Mouse (Mus musculus): ENCODE data around the gene Ccdc62. TPM values are rescaled to one million over a fixed set of nuclear protein-coding genes. Genes with fewer than 3 reads are reported as not detected.
A peak's percentile ranks its signal among the peaks of the same experiment; 100 is the strongest.

Gene Ccdc62
- polyA plus RNA-seq, 1 experiment from 2014 or later, result 4.9 TPM

- peak; percentile 62 for ATAC-seq
- Histone ChIP-seq H3K9me3 (ENCODE audit: control insufficient read depth, low read length) (no peaks in the 10 kb centered on the region), H3K36me3 (ENCODE audit: control insufficient read depth, insufficient read depth) (peaks cover 6% of the 10 kb centered on the region), H3K27ac (ENCODE audit: low read length) (no peak overlapping the region), H3K27me3 (replicated peaks; ENCODE audit: control insufficient read depth, insufficient read depth, low read length) (no peaks in the 10 kb centered on the region), H3K4me2 (ENCODE audit: low read length) (no peak overlapping the region), H3K9ac (replicated peaks; ENCODE audit: low read depth, low read length) (no peak overlapping the region), H3K4me3 (replicated peaks; ENCODE audit: low read length) (no peak overlapping the region), H3K4me1 (replicated peaks; ENCODE audit: control insufficient read depth, insufficient read depth, low read length) (peaks cover 19% of the 10 kb centered on the region)
- WGBS, result 11% methylated on average over 7 of the region's 7 CpGs
These were observed 70.3 kb downstream of the Ccdc62 start for GRCm38 (mm10) chr5:124000824-124001223.

DNA sequence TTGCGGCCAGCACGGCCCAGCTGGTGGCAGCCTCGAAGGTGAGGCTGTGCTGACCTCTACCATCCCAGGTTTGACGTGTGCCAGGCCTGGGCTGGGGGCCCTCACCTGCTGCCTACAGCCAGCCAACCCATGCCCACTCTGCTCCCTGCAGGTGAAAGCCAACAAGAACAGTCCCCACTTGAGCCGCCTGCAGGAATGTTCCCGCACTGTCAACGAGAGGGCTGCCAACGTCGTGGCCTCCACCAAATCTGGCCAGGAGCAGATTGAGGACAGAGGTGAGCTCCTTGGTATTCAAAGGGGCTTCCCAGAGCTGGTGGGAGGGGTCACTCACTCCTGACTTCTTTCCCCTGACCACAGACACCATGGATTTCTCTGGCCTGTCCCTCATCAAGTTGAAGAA lies 70.8 kb downstream of the Ccdc62 start:
- peak; percentile 3; the same call in 1 of the 2 replicates for ATAC-seq
- Histone ChIP-seq H3K4me3 (replicated peaks; ENCODE audit: low read length) (no peak overlapping the region), H3K4me2 (ENCODE audit: low read length) (no peak overlapping the region), H3K9ac (replicated peaks; ENCODE audit: low read depth, low read length) (no peak overlapping the region), H3K27me3 (replicated peaks; ENCODE audit: control insufficient read depth, insufficient read depth, low read length) (no peaks in the 10 kb centered on the region), H3K4me1 (replicated peaks; ENCODE audit: control insufficient read depth, insufficient read depth, low read length) (peaks cover 19% of the 10 kb centered on the region), H3K9me3 (ENCODE audit: control insufficient read depth, low read length) (no peaks in the 10 kb centered on the region), H3K27ac (ENCODE audit: low read length) (no peak overlapping the region), H3K36me3 (ENCODE audit: control insufficient read depth, insufficient read depth) (peaks cover 11% of the 10 kb centered on the region)
- WGBS, result 63% methylated on average over 9 of the region's 9 CpGs

GRCm38 (mm10) chr5:124002876-124003275 lies 72.4 kb downstream of the Ccdc62 start:
- peak overlapping the region; percentile 17; the same call in 1 of the 2 replicates for H3K27ac ChIP-seq (ENCODE audit: low read length)
- no peak overlapping the region for H3K4me3 ChIP-seq (replicated peaks; ENCODE audit: low read length)
- H3K36me3 ChIP-seq (ENCODE audit: control insufficient read depth, insufficient read depth), result peaks cover 21% of the 10 kb centered on the region
- H3K9me3 ChIP-seq (ENCODE audit: control insufficient read depth, low read length), result no peaks in the 10 kb centered on the region
- no peak for ATAC-seq
- no peak overlapping the region for H3K4me2 ChIP-seq (ENCODE audit: low read length)
- H3K27me3 ChIP-seq (replicated peaks; ENCODE audit: control insufficient read depth, insufficient read depth, low read length), result no peaks in the 10 kb centered on the region
- H3K4me1 ChIP-seq (replicated peaks; ENCODE audit: control insufficient read depth, insufficient read depth, low read length), result peaks cover 6% of the 10 kb centered on the region
- no peak overlapping the region for H3K9ac ChIP-seq (replicated peaks; ENCODE audit: low read depth, low read length)
- WGBS, result 70% methylated on average over 2 of the region's 2 CpGs

GRCm38 (mm10) chr5:124003375-124003774 lies 72.9 kb downstream of the Ccdc62 start:
- Histone ChIP-seq H3K27ac (ENCODE audit: low read length) (no peak overlapping the region), H3K4me3 (replicated peaks; ENCODE audit: low read length) (no peak overlapping the region), H3K4me1 (replicated peaks; ENCODE audit: control insufficient read depth, insufficient read depth, low read length) (peaks cover 5% of the 10 kb centered on the region), H3K4me2 (ENCODE audit: low read length) (no peak overlapping the region), H3K9me3 (ENCODE audit: control insufficient read depth, low read length) (no peaks in the 10 kb centered on the region), H3K9ac (replicated peaks; ENCODE audit: low read depth, low read length) (no peak overlapping the region), H3K27me3 (replicated peaks; ENCODE audit: control insufficient read depth, insufficient read depth, low read length) (no peaks in the 10 kb centered on the region), H3K36me3 (ENCODE audit: control insufficient read depth, insufficient read depth) (peaks cover 26% of the 10 kb centered on the region)
- no peak for ATAC-seq
- 57% methylated on average over 4 of the region's 4 CpGs for WGBS

DNA sequence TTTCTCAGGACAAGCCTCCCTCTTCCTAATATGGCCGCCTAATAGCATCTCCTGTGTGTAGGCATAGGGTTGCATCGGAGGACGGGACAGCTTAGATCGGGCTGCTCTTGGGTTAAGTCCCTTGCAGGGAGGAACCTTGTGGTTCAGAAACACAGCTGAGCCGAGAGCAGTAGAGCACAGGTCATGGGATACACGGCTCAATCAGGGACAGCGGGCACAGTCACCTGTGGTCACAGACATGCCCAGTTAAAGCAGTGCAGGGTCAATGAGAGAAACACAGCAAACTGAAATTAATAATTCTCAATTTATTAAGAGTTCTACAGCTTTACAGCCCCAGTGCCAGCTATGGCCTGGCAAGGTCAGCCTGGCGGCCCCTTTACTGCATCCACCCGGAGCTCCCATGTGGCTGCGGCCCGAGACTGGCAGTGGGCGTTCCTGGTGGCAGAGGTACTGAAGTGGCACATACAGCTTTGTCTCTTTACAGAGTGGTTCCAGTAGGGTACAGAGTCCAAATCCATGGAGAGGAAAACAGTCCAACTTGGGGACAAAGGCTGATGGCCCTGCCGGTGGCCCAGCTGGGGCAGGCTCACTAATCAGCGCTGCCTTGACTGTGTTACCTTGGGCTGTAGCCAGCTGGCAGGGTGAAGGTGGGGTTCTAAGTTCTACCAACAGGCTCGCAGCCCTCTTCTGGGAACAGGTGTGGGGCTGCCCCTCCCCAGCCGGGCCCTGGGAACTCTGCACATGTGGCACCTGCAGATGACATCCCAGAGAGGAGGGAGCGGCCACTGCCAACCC lies 74.1 kb downstream of the Ccdc62 start:
- H3K27me3 ChIP-seq (replicated peaks; ENCODE audit: control insufficient read depth, insufficient read depth, low read length), result no peaks in the 10 kb centered on the region
- H3K36me3 ChIP-seq (ENCODE audit: control insufficient read depth, insufficient read depth), result peaks cover 35% of the 10 kb centered on the region
- H3K4me3 ChIP-seq (replicated peaks; ENCODE audit: low read length), result no peak overlapping the region
- peak; percentile 19; the same call in 1 of the 2 replicates for ATAC-seq
- 75% methylated on average over 17 of the region's 17 CpGs for WGBS
- H3K4me2 ChIP-seq (ENCODE audit: low read length), result no peak overlapping the region
- no peak overlapping the region for H3K9ac ChIP-seq (replicated peaks; ENCODE audit: low read depth, low read length)
- H3K9me3 ChIP-seq (ENCODE audit: control insufficient read depth, low read length), result no peaks in the 10 kb centered on the region
- H3K27ac ChIP-seq (ENCODE audit: low read length), result peak overlapping the region; percentile 38
- H3K4me1 ChIP-seq (replicated peaks; ENCODE audit: control insufficient read depth, insufficient read depth, low read length), result peaks cover 5% of the 10 kb centered on the region

GRCm38 (mm10) chr5:124005151-124005500 lies 74.6 kb downstream of the Ccdc62 start:
- Histone ChIP-seq H3K27me3 (replicated peaks; ENCODE audit: control insufficient read depth, insufficient read depth, low read length) (no peaks in the 10 kb centered on the region), H3K27ac (ENCODE audit: low read length) (peak overlapping the region; percentile 38), H3K9ac (replicated peaks; ENCODE audit: low read depth, low read length) (no peak overlapping the region), H3K4me3 (replicated peaks; ENCODE audit: low read length) (no peak overlapping the region), H3K4me1 (replicated peaks; ENCODE audit: control insufficient read depth, insufficient read depth, low read length) (peaks cover 5% of the 10 kb centered on the region), H3K9me3 (ENCODE audit: control insufficient read depth, low read length) (no peaks in the 10 kb centered on the region), H3K4me2 (ENCODE audit: low read length) (no peak overlapping the region), H3K36me3 (ENCODE audit: control insufficient read depth, insufficient read depth) (peaks cover 38% of the 10 kb centered on the region)
- WGBS, result 83% methylated on average over 15 of the region's 15 CpGs
- ATAC-seq, result peak; percentile 13; the same call in 1 of the 2 replicates

GRCm38 (mm10) chr5:124005591-124005990 lies 75.1 kb downstream of the Ccdc62 start:
- H3K9me3 ChIP-seq (ENCODE audit: control insufficient read depth, low read length), result no peaks in the 10 kb centered on the region
- H3K9ac ChIP-seq (replicated peaks; ENCODE audit: low read depth, low read length), result no peak overlapping the region
- no peak overlapping the region for H3K4me3 ChIP-seq (replicated peaks; ENCODE audit: low read length)
- peaks cover 38% of the 10 kb centered on the region for H3K36me3 ChIP-seq (ENCODE audit: control insufficient read depth, insufficient read depth)
- WGBS, result 85% methylated on average over 11 of the region's 11 CpGs
- no peak overlapping the region for H3K4me2 ChIP-seq (ENCODE audit: low read length)
- peaks cover 6% of the 10 kb centered on the region for H3K4me1 ChIP-seq (replicated peaks; ENCODE audit: control insufficient read depth, insufficient read depth, low read length)
- no peaks in the 10 kb centered on the region for H3K27me3 ChIP-seq (replicated peaks; ENCODE audit: control insufficient read depth, insufficient read depth, low read length)
- ATAC-seq, result no peak
- no peak overlapping the region; the same call in 1 of the 2 replicates for H3K27ac ChIP-seq (ENCODE audit: low read length)

- Histone ChIP-seq H3K4me2 (ENCODE audit: low read length) (no peak overlapping the region), H3K27ac (ENCODE audit: low read length) (peak overlapping the region; percentile 39; the same call in 1 of the 2 replicates), H3K4me1 (replicated peaks; ENCODE audit: control insufficient read depth, insufficient read depth, low read length) (peaks cover 13% of the 10 kb centered on the region), H3K27me3 (replicated peaks; ENCODE audit: control insufficient read depth, insufficient read depth, low read length) (no peaks in the 10 kb centered on the region), H3K9me3 (ENCODE audit: control insufficient read depth, low read length) (no peaks in the 10 kb centered on the region), H3K4me3 (replicated peaks; ENCODE audit: low read length) (no peak overlapping the region), H3K36me3 (ENCODE audit: control insufficient read depth, insufficient read depth) (peaks cover 38% of the 10 kb centered on the region), H3K9ac (replicated peaks; ENCODE audit: low read depth, low read length) (no peak overlapping the region)
- WGBS, result 87% methylated on average over 26 of the region's 26 CpGs
- no peak for ATAC-seq
These were observed 75.8 kb downstream of the Ccdc62 start for GRCm38 (mm10) chr5:124006082-124006873.

DNA sequence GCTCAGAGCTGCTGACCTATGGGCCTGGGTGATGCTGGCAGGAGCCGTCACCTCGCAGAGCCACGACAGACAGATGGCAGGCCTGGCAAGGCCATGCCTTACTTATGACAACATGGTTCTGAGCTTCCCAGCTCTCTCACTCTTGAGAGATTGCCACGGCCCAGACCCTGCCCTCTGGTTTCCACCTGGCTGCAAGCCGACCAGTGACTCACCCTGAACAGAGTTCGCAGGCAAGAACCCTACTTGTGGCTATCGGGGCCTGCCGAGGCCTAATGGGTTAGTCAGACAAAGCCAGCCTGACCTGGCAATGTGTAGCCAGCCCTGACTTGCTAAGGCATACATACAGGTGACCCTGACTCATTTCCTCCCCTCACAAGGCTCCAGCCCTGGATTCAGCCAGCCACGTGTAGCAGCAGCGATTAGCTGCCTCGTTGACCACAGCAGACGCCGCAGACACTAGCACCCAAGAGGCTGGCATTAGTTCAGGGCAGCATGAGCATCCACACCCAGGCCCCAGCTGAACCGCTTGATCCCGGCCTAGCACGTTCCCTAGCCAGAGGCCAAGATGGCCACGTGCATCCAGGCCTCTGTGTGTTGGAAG lies 76.5 kb downstream of the Ccdc62 start:
- no peak for ATAC-seq
- Histone ChIP-seq H3K4me2 (ENCODE audit: low read length) (no peak overlapping the region), H3K4me1 (replicated peaks; ENCODE audit: control insufficient read depth, insufficient read depth, low read length) (peaks cover 20% of the 10 kb centered on the region), H3K9me3 (ENCODE audit: control insufficient read depth, low read length) (no peaks in the 10 kb centered on the region), H3K27ac (ENCODE audit: low read length) (peak overlapping the region; percentile 26; the same call in 1 of the 2 replicates), H3K4me3 (replicated peaks; ENCODE audit: low read length) (no peak overlapping the region), H3K36me3 (ENCODE audit: control insufficient read depth, insufficient read depth) (peaks cover 38% of the 10 kb centered on the region), H3K27me3 (replicated peaks; ENCODE audit: control insufficient read depth, insufficient read depth, low read length) (no peaks in the 10 kb centered on the region), H3K9ac (replicated peaks; ENCODE audit: low read depth, low read length) (no peak overlapping the region)
- WGBS, result 80% methylated on average over 17 of the region's 17 CpGs
